Mouse (Mus musculus) left cerebral cortex, postnatal 36 days (tissue): ENCODE measurements at regions not wholly inside any gene's neighbourhood (a gene's known extent, or its start where the extent isn't known, plus 50 kb on each side); places are given as distances from the start of the nearest gene placed in this dataset.
"Not testable (repeated sequence)": the region's sequence is repeated elsewhere in the genome, so short reads cannot be mapped to it uniquely, and the experiment has no call there.

Experiments
- DNase-seq, 2 experiments: peaks; one replicate each; pipeline ENCODE4 v3.0.0; 2021 to 2022; ENCODE audit warnings: low spot score in 2 of 2, mixed read lengths in 1 of 2
- intact Hi-C: fragments of 180-260 bp; cut with DNase I; formaldehyde crosslinking; loops from one replicate; pipeline ENCODE4 v1.15.1; 2025

DNA sequence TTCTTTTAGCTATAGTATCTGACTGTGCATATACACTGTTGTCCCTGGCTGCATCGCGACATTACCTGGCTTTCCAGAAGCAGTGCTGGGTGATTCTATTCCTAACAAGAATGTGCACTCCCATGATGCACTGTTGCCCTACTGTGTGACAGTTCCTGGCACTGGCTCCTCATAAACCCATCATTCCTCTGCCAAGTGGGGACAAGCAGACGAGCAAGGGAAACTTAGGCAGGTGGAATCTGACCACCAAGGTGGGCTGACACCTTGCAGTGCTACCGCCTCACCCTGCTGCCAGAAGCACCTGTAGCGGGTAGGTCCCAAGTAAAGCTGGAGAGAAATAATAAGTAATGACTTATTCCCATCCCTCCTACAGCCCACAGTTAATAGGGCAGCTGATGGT lies 167.5 kb upstream of the Camk1g start:
- intact Hi-C loops = no loop called here
- DNase-seq = no peak

DNA sequence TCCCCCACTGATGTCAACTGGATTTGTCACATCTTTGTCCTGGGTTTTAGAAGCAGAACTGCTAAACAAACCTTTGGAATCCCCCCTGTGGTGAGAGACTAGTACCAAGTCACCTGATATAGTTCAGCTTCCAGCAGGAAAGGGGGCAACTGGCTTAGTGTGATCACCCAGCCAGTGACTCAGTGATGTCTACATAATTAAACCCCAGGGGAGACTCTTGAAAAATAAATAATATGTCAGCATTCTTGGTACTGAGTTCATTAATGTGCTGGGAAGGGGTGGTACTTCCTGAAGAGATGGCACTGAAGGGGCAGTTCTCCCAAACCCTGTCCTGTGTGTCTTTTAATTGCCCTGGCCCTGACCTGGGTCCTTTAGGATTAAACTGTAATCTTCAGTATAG lies 166.5 kb upstream of the Camk1g start:
- no peak for DNase-seq
- intact Hi-C loops = no loop called here

DNA sequence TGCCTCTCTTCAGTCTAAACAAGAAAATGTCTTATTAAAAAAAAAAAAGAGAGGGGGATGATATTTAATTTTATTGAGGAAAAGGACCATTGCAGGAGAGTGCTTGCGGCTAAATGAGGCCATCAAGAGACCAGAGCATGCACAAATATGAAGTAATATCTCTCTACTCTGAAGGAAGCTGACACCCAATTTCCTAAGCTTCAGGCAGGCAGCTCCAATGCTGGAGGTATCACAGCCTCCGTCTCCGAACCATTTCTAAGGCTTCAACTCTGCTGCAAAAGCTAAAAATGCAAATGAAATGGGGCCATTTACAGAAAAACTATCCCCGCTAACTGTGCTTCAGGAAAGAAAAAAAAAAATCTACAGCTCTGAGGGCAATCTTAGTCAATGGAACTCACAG lies 164.4 kb upstream of the Camk1g start:
- intact Hi-C loops = no loop called here
- no peak for DNase-seq

GRCm38 (mm10) chr1:193526501-193526900 lies 156.4 kb upstream of the Camk1g start:
- intact Hi-C loops = no loop called here
- no peak for DNase-seq

GRCm38 (mm10) chr1:193522007-193522406 lies 151.9 kb upstream of the Camk1g start:
- intact Hi-C loops = no loop called here
- DNase-seq = no peak

DNA sequence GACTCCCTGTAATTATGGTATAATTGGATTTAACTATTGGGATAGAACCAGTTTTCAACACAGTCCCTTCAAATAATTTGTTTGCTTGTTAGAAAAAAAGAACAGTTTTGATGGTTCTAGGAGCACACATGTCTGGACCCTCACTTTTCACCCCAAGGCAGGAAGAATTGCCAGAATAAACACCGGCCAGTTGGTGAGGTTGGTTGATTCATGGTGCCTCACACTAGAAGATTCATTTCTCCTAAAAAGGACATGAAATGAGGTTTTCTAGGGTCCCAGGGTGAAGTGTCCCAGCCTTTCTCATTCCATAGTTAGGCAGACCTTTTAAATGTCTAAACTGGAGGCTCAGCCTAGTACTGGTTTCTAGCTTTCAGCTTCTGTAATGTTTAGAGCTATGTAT lies 148.7 kb upstream of the Camk1g start:
- no peak for DNase-seq
- intact Hi-C loops = no loop called here

- intact Hi-C loops = no loop called here
- DNase-seq = no peak
Observed at GRCm38 (mm10) chr1:193517968-193518367, 147.9 kb upstream of the Camk1g start.

DNA sequence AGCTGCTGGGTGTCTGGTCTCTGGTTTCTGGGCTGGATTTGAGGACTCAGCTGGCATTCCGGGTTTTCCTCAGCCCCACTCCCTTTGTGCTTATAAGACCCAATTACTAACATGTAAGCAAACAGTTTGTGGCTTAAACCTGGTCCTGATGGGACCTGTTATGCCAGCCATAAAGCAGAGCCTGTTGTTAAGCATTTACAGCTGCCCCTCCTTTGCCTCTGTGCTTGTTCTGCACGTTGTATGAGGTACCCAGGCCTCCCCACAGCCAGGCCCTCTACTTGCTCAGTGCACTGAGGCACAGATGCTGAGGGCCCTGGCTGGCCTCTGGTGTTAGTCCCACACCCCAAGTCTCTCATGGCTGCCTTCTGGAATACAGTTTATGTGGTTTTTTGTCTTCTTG lies 147.2 kb upstream of the Camk1g start:
- intact Hi-C loops = no loop called here

DNA sequence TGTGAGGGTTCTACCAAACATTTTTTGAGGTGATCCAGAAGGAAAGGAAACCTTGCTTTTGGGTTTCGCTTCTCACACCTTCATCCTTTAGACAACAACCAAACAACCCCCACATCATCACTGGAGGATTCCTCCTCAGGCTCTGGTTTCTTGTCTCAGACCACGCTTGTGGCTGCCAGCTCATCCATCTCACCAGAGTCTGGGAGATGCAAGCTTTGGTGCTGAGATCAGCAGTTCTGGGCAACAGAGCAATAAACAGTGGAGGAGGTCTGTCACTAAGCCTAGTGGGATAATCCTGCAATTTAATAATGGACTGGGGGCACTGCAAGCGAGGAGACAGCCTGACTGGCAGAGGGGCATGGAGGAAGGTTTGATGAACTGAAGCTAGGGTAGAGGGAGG lies 146.3 kb upstream of the Camk1g start:
- DNase-seq = no peak
- intact Hi-C loops = no loop called here

More for the DNA sequence above, 147.2 kb upstream of the Camk1g start:
- DNase-seq = no peak

GRCm38 (mm10) chr1:193513929-193514710 lies 144.0 kb upstream of the Camk1g start:
- DNase-seq = no peak
- intact Hi-C loops = no loop called here

- intact Hi-C loops = no loop called here
- no peak for DNase-seq
Observed at GRCm38 (mm10) chr1:193510066-193510793, 140.1 kb upstream of the Camk1g start.

DNA sequence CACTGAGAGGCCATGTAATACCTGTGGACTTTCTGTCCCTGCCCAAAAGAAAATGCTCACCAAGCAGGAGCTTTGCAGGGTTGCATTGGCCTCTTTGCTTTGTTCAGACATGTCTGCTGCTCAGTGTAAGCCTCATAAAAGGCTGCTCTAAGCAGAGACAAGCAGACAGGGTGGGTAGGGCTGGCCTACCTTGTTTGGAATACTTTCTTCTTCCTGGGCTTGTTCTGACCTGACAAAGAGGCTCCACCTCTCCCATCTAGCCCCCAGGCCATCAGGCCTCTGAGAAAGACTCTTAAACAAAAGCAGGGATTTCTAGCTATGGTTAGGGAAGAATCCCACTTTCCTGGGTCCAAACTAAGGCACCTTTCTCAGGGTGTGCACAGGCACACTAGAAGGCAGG lies 138.2 kb upstream of the Camk1g start:
- intact Hi-C loops = no loop called here

GRCm38 (mm10) chr1:193506991-193507390 lies 136.9 kb upstream of the Camk1g start:
- intact Hi-C loops = no loop called here
- no peak for DNase-seq

More for the DNA sequence above, 138.2 kb upstream of the Camk1g start:
- DNase-seq = no peak

DNA sequence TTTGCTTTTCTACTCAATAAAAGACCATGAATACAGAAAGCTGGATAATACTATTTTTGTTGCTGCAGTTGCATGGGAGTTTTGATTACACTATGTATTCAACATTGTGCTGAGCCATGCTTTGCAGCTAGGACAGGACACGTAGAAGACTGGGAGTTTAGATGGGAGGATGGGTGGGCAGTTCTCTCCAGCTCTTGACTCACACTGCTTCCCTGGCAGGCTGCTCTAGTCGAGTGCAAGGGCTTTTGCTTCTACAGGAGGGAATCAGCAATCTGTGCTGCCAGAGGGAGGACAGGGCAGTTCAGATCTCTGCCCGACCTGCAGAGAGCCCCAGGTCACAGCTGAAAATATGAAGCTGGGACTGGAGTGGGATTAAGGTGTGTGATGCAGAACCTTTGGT lies 135.3 kb upstream of the Camk1g start:
- peak in 1 of 2 experiments; percentile 11 for DNase-seq
- intact Hi-C loops = no loop called here

- no peak for DNase-seq
- intact Hi-C loops = loop anchor here (5.0 kb wide), 1 partner anchor 83 kb away; no protein-coding TSS in a partner anchor
Observed at GRCm38 (mm10) chr1:193504611-193505010, 134.5 kb upstream of the Camk1g start.

DNA sequence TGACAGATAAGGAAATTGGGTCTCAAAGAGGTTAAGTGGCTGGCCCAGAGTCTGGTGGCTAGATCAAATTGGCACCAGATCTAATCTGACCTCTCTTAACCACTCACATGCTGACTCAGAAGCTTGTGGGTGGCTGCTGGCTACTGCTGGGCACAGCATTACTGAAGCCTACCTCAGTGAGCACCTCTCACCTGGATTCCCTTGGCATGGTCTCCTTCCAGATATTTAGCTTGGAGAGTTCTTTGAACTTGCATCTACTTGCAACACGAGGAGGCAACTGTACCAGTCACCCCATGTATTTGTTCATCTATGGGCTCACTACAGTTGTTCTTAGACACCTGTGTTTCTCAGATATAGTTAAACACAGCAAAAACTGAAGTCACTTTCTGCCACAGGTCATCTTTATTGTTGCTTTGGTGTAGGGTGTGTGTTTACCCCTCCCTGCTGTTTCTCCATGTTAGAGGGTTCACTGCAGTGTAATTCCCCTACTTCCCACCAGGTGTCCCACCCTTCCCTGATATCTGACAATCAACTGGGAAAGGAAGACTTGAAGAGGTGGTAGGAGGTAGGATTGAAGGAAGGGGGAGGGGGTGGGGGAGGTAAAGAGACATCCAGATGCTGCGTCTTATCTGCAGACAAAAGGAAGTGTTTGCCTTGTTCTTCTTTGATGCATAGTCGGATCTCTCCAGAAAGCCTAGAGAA lies 133.7 kb upstream of the Camk1g start:
- intact Hi-C loops = loop anchor here (5.0 kb wide), 1 partner anchor 84 kb away; no protein-coding TSS in a partner anchor
- DNase-seq = peak; percentile 38 to 65

- DNase-seq = no peak
- intact Hi-C loops = no loop called here
Observed at GRCm38 (mm10) chr1:193496265-193497183, 126.4 kb upstream of the Camk1g start.

- intact Hi-C loops = no loop called here
Observed at GRCm38 (mm10) chr1:193488039-193488438, 117.9 kb upstream of the Camk1g start.

DNA sequence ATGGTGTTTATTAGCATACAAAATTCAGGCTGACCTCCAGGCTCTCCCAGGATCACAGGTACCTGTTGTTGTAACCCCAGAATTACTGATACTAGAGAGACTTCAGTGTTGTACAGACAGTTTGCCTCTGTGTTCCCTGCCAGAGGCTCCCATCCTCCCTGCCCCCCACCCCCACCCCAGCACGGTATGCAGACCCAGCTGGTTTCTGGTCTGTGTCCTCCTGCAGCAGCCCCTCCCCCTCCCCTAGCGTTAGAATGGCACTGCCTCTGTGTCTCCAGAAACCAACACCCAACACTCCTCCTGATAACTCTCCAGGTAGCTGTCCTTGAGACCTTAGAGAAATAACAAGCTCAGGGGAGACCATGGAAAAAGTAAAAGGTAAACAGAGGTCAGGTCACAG lies 116.6 kb upstream of the Camk1g start:
- intact Hi-C loops, DNase-seq: not testable (repeated sequence)

More at GRCm38 (mm10) chr1:193488039-193488438, 117.9 kb upstream of the Camk1g start:
- no peak for DNase-seq
